Mouse (Mus musculus) mesoderm, embryonic 11.5 days (tissue): ENCODE measurements around the gene Olfr384.
"Not testable (repeated sequence)": the region's sequence is repeated elsewhere in the genome, so short reads cannot be mapped to it uniquely, and the experiment has no call there.

Source experiments
- DNase-seq: peaks from one replicate; pipeline ENCODE4 v3.0.0-alpha.2; 2012; ENCODE audit warnings: low read depth, low spot score

Gene Olfr384

DNA sequence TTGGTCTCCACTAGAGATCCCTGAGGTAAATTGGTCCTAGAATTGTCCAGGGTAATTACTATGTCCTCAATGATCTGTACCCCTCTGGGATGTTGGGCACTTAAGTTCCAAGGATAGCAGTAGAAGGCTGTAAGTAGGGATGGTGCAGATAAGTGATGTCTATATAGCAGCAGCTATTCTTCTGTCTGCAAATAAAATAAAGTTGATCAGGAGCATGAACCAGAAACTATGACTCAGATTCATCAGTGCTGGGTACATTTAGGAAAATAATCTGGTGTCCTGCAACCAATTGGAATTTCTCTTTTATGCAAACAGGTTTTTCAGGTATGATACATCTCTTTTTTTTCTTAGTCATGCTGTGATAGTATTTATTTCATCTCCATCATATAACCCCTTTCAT, at the start of gene Olfr384:
TSS of gene Olfr384 (plus strand) at position 301 of the 400 bp plus-strand sequence.
- no peak for DNase-seq

DNA sequence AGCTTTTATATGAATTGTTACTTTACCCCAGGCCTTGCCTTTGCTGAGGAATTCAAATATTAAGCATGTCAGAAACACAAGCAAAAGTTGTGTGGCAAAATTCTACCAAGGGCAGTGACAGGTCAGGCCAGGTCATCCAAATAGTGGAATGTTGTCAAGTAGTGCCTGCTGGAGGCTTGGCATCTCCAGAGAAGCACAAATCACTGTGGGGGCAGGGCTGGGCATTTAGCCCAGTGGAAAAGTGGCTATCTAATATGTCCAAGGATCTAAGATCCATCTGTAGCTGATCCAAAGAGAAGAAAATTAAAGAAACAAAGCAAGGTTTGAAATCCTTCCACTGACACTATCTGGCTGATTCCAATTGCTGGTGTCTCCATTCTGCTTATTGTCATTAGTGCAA, 18.5 kb upstream of the Olfr384 start:
- no peak for DNase-seq

GRCm38 (mm10) chr11:73583188-73583587, 15.2 kb upstream of the Olfr384 start:
- DNase-seq = not testable (repeated sequence)

DNA sequence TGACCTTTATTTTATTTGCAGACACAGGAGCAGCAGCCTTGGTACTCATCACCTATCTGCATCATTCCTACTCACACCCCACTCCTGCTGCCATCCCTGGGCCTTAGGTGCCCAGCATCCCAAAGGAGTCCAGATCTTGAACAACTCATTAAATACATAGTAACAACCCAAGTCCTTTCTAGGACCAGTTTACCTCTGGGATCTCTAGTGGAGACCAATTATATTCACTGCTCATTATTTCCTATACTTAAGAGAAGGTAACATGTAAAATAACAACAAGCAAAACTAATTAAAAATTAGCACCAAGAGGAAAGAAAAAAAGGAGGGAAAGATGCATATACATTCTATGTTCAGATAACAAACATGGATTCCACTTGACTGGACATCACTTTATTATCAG, 5.5 kb upstream of the Olfr384 start, which contains the start of gene Olfr385:
TSS of gene Olfr385 (minus strand) at position 101 of the 400 bp plus-strand sequence.
- DNase-seq = no peak
